Mouse (Mus musculus): Measurements from ENCODE around the gene Asmt.

DNA sequence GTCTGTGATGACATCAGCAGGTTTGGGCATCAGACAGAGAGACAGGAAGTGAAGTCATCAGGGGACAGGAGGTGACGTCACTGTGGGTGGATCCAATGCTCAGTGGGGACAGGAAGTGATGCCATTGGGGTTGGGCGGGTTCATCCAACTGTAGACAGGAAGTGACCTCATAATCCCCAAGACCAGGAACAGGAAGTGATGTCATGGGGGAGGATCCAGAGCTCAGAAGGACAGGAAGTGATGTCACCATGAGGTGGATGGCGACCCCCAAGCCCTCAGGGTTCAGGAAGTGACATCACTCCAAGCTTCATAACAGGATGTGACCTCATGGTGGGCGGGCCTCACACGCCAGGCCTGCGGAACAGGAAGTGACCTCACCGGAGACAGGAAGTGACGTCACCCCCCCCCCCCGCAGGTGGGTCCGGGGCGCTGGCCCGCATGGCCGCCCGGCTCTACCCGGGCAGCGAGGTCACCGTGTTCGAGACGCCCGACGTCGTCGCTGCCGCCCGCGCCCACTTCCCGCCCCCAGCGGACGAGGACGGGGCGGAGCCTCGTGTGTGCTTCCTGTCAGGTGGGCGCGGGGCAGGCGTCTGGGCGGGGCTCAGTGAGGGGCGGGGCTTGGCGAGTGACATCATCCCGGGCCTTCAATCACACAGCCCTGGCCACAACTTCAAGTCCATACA is 3.6 kb downstream of the Asmt start:
- TF ChIP-seq ZC3H11A (IDR thresholded peaks at IDR 0.05; ENCODE audit: borderline replicate concordance, low read depth, low read length) (no peak), CHD2 (IDR thresholded peaks at IDR 0.05; ENCODE audit: low read depth, low read length) (no peak), ZNF384 (IDR thresholded peaks at IDR 0.05; ENCODE audit: low read depth, low read length) (no peak)
